Mouse (Mus musculus) bone marrow macrophage, adult 2 months (primary cell): ENCODE measurements at regions not wholly inside any gene's neighbourhood (a gene's known extent, or its start where the extent isn't known, plus 50 kb on each side); places are given as distances from the start of the nearest gene placed in this dataset.

Experiments
- H3K27ac ChIP-seq: 2 replicates; pipeline ENCODE4 v1.5.1; 2012; ENCODE audit warnings: low read depth, low read length; ENCODE audit not compliant: insufficient read depth
- H3K4me1 ChIP-seq: 2 replicates; pipeline ENCODE4 v1.6.1; 2012; ENCODE audit warnings: low read length; ENCODE audit not compliant: control insufficient read depth, insufficient read depth
- H3K4me3 ChIP-seq: 2 replicates; pipeline ENCODE4 v1.5.1; 2012; ENCODE audit warnings: mild to moderate bottlenecking, low read length, moderate library complexity; ENCODE audit not compliant: insufficient read depth
- CTCF ChIP-seq: IDR thresholded peaks from 2 replicates; pipeline ENCODE4 v1.5.1; 2012; ENCODE audit warnings: low read depth, mild to moderate bottlenecking, low read length, moderate library complexity
- POLR2A ChIP-seq: IDR thresholded peaks from 2 replicates; pipeline ENCODE4 v1.6.1; 2012; ENCODE audit warnings: mild to moderate bottlenecking, low read depth, low read length, borderline replicate concordance

GRCm38 (mm10) chr3:31408802-31409201 lies 98.6 kb upstream of the Slc7a14 start:
- TF ChIP-seq POLR2A (no peak), CTCF (no peak)
- Histone ChIP-seq H3K4me3 (no peak overlapping the region), H3K27ac (no peak overlapping the region), H3K4me1 (peaks cover 3% of the 10 kb centered on the region; the same call in 1 of the 2 replicates)

DNA sequence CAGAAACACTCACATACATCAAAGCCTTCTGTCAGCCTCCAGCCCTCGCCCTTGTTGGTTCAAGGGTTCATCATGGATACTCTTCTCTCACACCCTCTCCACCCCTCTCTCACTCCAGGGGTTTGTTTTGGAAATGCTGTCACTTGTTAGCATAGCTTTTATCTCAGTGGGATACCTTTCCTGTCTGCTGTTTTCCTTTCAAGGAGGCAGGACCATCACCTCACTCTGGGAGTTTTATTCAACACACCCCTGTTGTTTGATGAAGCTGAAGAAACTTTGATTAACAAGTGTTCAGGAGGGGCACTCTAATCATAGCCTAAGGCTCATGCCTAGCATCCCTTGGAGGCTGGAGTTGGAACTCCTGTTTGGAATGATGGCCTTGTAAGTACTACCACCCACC lies 95.7 kb upstream of the Slc7a14 start:
- H3K27ac ChIP-seq: no peak overlapping the region
- peaks cover 7% of the 10 kb centered on the region; the same call in 1 of the 2 replicates for H3K4me1 ChIP-seq
- H3K4me3 ChIP-seq: no peak overlapping the region
- TF ChIP-seq POLR2A (no peak), CTCF (no peak)

GRCm38 (mm10) chr3:31399136-31399535 lies 89.0 kb upstream of the Slc7a14 start:
- H3K4me3 ChIP-seq: no peak overlapping the region
- TF ChIP-seq POLR2A (no peak), CTCF (no peak)
- peaks cover 4% of the 10 kb centered on the region for H3K4me1 ChIP-seq
- no peak overlapping the region for H3K27ac ChIP-seq

GRCm38 (mm10) chr3:31394533-31394932 lies 84.4 kb upstream of the Slc7a14 start:
- TF ChIP-seq CTCF (no peak), POLR2A (no peak)
- H3K4me3 ChIP-seq: no peak overlapping the region
- no peak overlapping the region for H3K27ac ChIP-seq
- H3K4me1 ChIP-seq: peaks cover 12% of the 10 kb centered on the region

DNA sequence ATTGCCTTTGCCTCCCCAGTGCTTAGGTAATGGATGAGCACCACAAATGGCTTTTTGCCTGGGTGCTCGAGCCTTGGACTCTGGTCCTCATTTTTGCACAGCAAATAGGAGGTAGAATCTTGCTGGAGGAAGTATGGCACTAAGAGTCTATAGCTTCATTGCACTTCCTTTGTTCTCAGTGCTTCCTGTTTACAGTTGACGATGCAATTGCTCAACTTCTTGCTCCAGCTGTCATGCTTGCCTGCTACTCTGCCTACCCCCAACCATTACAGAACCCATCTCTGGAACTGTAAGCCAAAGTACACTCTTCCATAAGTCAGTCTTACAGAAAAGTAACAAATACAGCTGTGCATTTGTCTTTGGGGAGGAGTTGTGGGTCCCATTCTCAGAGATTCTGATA lies 79.8 kb upstream of the Slc7a14 start:
- Histone ChIP-seq H3K4me1 (peaks cover 12% of the 10 kb centered on the region), H3K27ac (peak overlapping the region; percentile 89), H3K4me3 (no peak overlapping the region)
- TF ChIP-seq POLR2A (no peak), CTCF (no peak)

GRCm38 (mm10) chr3:31375678-31376077 lies 65.5 kb upstream of the Slc7a14 start:
- no peak for TF ChIP-seq POLR2A
- TF ChIP-seq CTCF: no peak
- no peak overlapping the region for H3K4me3 ChIP-seq
- peaks cover 6% of the 10 kb centered on the region for H3K4me1 ChIP-seq
- no peak overlapping the region for H3K27ac ChIP-seq

DNA sequence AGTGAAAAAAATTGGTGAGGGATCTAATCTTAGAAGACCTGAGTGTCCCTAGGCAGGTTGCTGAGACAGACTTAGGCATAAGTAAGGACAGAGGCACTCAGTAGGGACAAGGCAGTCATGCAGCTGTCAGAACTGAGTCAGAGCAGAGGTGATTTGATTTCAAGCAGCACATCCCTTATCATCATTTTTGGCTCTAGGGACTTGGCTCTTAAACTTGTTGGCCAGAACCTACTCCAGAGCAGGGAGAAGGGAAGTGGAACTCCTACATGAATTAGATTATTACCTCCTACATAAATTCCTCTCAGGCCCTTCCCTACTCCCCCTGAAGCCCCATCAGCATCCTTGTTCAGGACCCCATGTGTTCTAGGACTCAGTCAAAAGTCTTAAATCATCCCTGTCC lies 63.9 kb upstream of the Slc7a14 start:
- TF ChIP-seq CTCF (no peak), POLR2A (no peak)
- Histone ChIP-seq H3K4me3 (no peak overlapping the region), H3K4me1 (peaks cover 10% of the 10 kb centered on the region), H3K27ac (no peak overlapping the region)

DNA sequence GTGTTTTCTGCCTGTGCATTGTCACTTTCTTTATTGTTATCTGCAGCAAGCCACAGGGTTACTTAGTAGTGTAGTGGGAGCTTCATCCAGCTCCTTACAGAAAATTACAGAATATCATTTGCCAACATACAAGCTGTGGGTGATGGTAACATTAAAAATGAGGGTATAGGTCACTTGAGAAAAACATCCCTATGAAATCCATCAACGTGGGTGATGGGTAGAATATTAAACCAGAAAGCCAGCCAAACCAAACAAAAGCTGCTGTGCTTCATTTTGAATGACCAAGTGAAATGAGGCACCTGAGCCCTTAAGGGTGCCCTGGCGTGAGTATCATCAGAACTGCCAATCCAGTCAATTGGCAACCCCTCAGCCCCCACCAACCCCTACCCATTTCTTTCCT lies 58.1 kb upstream of the Slc7a14 start:
- Histone ChIP-seq H3K4me3 (no peak overlapping the region), H3K27ac (no peak overlapping the region), H3K4me1 (peaks cover 4% of the 10 kb centered on the region)
- TF ChIP-seq CTCF: no peak
- no peak for TF ChIP-seq POLR2A
